Mouse (Mus musculus): ENCODE results near the gene Gimap1. TPM values are rescaled to one million over a fixed set of nuclear protein-coding genes. Genes with fewer than 3 reads are reported as not detected.

Gimap1 gene
- total and polyA plus RNA-seq, 3 experiments: 54.5 to 144 (median 91.8) TPM

DNA sequence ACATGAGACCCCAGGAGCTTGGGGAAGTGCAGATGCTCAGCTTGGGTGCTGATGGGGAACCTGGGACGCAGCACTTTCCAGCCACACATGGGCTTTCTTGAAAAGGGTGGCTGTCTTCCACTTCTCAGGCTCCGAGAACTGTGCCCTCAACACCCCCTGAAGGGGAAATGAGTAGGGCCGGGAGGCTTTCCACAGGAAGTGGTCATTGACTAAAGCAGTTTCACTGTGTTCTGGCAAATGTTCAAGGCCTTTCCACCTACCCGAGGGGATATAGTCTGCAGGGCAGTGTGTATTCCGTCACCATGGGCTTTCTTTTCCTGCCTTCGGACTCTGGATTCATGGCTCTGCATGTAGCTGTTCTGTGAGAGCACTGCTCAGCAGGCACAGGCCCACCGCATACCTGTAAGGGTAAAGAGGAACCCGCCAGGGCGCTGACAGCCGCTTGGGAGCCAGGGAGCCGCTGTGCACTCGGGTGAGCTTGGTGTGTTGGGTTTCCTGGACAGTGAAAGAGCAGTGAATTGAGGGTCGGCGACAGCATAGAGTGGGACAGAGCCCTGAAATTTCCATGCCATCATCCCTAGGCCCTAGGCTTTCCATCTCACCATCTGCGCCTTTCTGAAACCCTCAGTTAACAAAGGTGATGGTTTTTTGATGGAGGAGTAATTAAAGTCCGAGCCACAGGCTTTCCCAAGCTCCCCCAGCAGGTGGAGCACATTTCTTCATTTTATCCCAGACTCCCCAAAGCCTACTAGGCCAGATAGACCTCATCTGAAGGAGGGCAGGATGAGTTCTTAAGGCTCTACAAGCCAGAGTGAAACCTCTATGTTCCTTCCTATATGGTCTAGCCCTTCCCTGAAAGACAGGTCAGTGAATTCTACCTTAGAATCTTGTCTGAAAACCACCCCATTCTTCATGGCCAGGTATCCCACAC is 7.4 kb downstream of the Gimap1 start, which contains the start of gene Gimap5 (continued):
- peak; percentile 46 for TF ChIP-seq HCFC1 (IDR thresholded peaks at IDR 0.05; ENCODE audit: low read depth, low read length)

GRCm38 (mm10) chr6:48747091-48747966 is 8.5 kb downstream of the Gimap1 start:
- peaks cover 17% of the 10 kb centered on the region for H3K9me3 ChIP-seq (replicated peaks; ENCODE audit: low read length)
- peak overlapping the region; percentile 58 to 90 (median 62) for H3K4me3 ChIP-seq (replicated peaks in 1 of 3; ENCODE audit: low read depth in 2 of 3, low read length in 2 of 3, poor library complexity in 1 of 3)
- peaks cover 7 to 46% of the 10 kb centered on the region in 2 experiments for H3K4me1 ChIP-seq (ENCODE audit: control insufficient read depth in 1 of 2, insufficient read depth in 2 of 2)
- peaks cover 35 to 38% of the 10 kb centered on the region in 2 experiments for H3K36me3 ChIP-seq (replicated peaks in 1 of 2; ENCODE audit: control insufficient read depth in 1 of 2, insufficient read depth in 1 of 2, low read length in 1 of 2)
- peak overlapping the region; percentile 100 for H3K27ac ChIP-seq (ENCODE audit: insufficient read depth, low read depth)
- no peaks in the 10 kb centered on the region for H3K27me3 ChIP-seq (replicated peaks)
- peak overlapping the region; percentile 89 for H3K9ac ChIP-seq (ENCODE audit: insufficient read depth, low read depth)
- in situ Hi-C loops (cut with MboI; ENCODE audit: low pct_ligation_motif_present, low pct_unique_long_range_greater_than_20kb, low sequenced_read_pairs) (no loop called here), dilution Hi-C loops (cut with MboI; ENCODE audit: extremely low pct_ligation_motif_present, extremely low pct_unique_long_range_greater_than_20kb, low sequenced_read_pairs) (no loop called here)
- DNase-seq (ENCODE audit: extremely low read depth): peak; percentile 94
- peaks cover 29% of the 10 kb centered on the region for H3K79me2 ChIP-seq (replicated peaks; ENCODE audit: control insufficient read depth, extremely low read depth, insufficient read depth, poor library complexity, severe bottlenecking)
- H3K4me2 ChIP-seq (ENCODE audit: insufficient read depth, low read depth, poor library complexity, severe bottlenecking): peak overlapping the region; percentile 65
- TF ChIP-seq ZKSCAN1 (IDR thresholded peaks at IDR 0.05; ENCODE audit: borderline replicate concordance, low read depth, low read length) (no peak), GABPA (IDR thresholded peaks at IDR 0.05; ENCODE audit: insufficient replicate concordance, low read depth, low read length) (no peak), TCF12 (IDR thresholded peaks at IDR 0.05; ENCODE audit: low read depth, low read length) (peak; percentile 99), MAX (IDR thresholded peaks at IDR 0.05; ENCODE audit: low read length) (peak; percentile 83), E2F4 (IDR thresholded peaks at IDR 0.05; ENCODE audit: insufficient replicate concordance, low read depth, low read length) (0 out of 2 replicates have a peak, but pooled peaks have one; percentile 60), CTCF (conservative IDR thresholded peaks at IDR 0.05 in 1 of 2, IDR thresholded peaks at IDR 0.05 in 1 of 2; ENCODE audit: low read depth in 2 of 2, low read length in 2 of 2) (0 out of 4 replicates have a peak, but pooled peaks of 1 of the 2 experiments have one; percentile 5), TBP (conservative IDR thresholded peaks at IDR 0.05; ENCODE audit: low read depth, low read length) (peak; percentile 95), JUND (conservative IDR thresholded peaks at IDR 0.05; ENCODE audit: low read depth, low read length) (peak; percentile 99), RCOR1 (conservative IDR thresholded peaks at IDR 0.05; ENCODE audit: low read depth, low read length) (peak; percentile 90), USF2 (conservative IDR thresholded peaks at IDR 0.05; ENCODE audit: low read depth, low read length) (0 out of 2 replicates have a peak, but pooled peaks have one; percentile 9), POLR2A (IDR thresholded peaks at IDR 0.05; ENCODE audit: low read depth, low read length) (peak; percentile 85), ZC3H11A (IDR thresholded peaks at IDR 0.05; ENCODE audit: low read depth, low read length) (no peak), SIN3A (IDR thresholded peaks at IDR 0.05; ENCODE audit: low read length) (peak; percentile 96), BHLHE40 (IDR thresholded peaks at IDR 0.05; ENCODE audit: low read depth, low read length) (peak; percentile 90), MXI1 (IDR thresholded peaks at IDR 0.05; ENCODE audit: low read depth, low read length) (peak; percentile 74; the same call in 1 of the 2 replicates), MYC (IDR thresholded peaks at IDR 0.05; ENCODE audit: low read depth, low read length) (peak; percentile 85), POLR2AphosphoS2 (IDR thresholded peaks at IDR 0.05; ENCODE audit: low read depth, low read length) (peak; percentile 91; the same call in 1 of the 2 replicates), CHD2 (IDR thresholded peaks at IDR 0.05; ENCODE audit: low read length) (peak; percentile 91), HCFC1 (IDR thresholded peaks at IDR 0.05; ENCODE audit: low read depth, low read length) (no peak; the same call in 1 of the 2 replicates), MAZ (IDR thresholded peaks at IDR 0.05; ENCODE audit: low read depth, low read length) (peak; percentile 84), NRF1 (IDR thresholded peaks at IDR 0.05; ENCODE audit: low read depth, low read length) (no peak), MAFK (IDR thresholded peaks at IDR 0.05; ENCODE audit: insufficient replicate concordance, low read length) (peak; percentile 95), UBTF (IDR thresholded peaks at IDR 0.05; ENCODE audit: low read depth, low read length) (no peak), ELF1 (IDR thresholded peaks at IDR 0.05; ENCODE audit: low read depth, low read length) (peak; percentile 24; the same call in 1 of the 2 replicates), JUN (IDR thresholded peaks at IDR 0.05; ENCODE audit: insufficient read depth, low read depth, low read length) (peak; percentile 98), SMC3 (IDR thresholded peaks at IDR 0.05; ENCODE audit: low read depth, low read length) (peak; percentile 3; the same call in 1 of the 2 replicates), PAX5 (IDR thresholded peaks at IDR 0.05; ENCODE audit: low read length) (no peak), CHD1 (IDR thresholded peaks at IDR 0.05; ENCODE audit: low read depth, low read length) (peak; percentile 49; the same call in 1 of the 2 replicates), MEF2A (IDR thresholded peaks at IDR 0.05; ENCODE audit: borderline replicate concordance, low read depth, low read length) (peak; percentile 97), ZNF384 (IDR thresholded peaks at IDR 0.05; ENCODE audit: low read depth, low read length) (peak; percentile 49; the same call in 1 of the 2 replicates), USF1 (IDR thresholded peaks at IDR 0.05; ENCODE audit: low read depth, low read length) (no peak), KAT2A (IDR thresholded peaks at IDR 0.05; ENCODE audit: insufficient replicate concordance, low read length) (0 out of 2 replicates have a peak, but pooled peaks have one; percentile 68)

Data from CH12.LX (cell line).